Mouse (Mus musculus) embryonic stem cell, embryonic (primary cell): ENCODE results near the gene Thsd4.

Experiments
- CTCF ChIA-PET, 4 experiments: fragments of 300-600 bp in 2 of 4; fragments of 350-600 bp in 2 of 4; sonication (Branson Sonifier 250); formaldehyde crosslinking; loops; one replicate each; lab custom pipeline; 2022; ENCODE audit warnings: inconsistent platforms in 2 of 4; lab: Charles Lee
- POLR2A ChIA-PET, 4 experiments: fragments of 300-600 bp in 2 of 4; fragments of 350-600 bp in 2 of 4; sonication (Branson Sonifier 250); formaldehyde crosslinking; loops; one replicate each; lab custom pipeline; 2022; ENCODE audit warnings: antibody characterized with exemption in 4 of 4, inconsistent platforms in 1 of 4; lab: Charles Lee

The Thsd4 gene

GRCm38 (mm10) chr9:60082107-60082581 is 439.7 kb downstream of the Thsd4 start:
- POLR2A ChIA-PET: interaction anchor here in 1 of 4 experiments (1.1 to 1.4 kb wide), 2 partner anchors 10 to 57 kb away, joined by 3 to 5 read pairs; no protein-coding TSS in a partner anchor

GRCm38 (mm10) chr9:60077761-60078160 is 444.1 kb downstream of the Thsd4 start:
- POLR2A ChIA-PET: interaction anchor here in 1 of 4 experiments (0.6 kb wide), 2 partner anchors 85 to 648 kb away, joined by 3 to 10 read pairs; no protein-coding TSS in a partner anchor
- CTCF ChIA-PET: interaction anchor here in 1 of 4 experiments (0.5 to 2.1 kb wide), 2 partner anchors 11 to 1957 kb away, joined by 3 to 6 read pairs; no protein-coding TSS in a partner anchor

More at GRCm38 (mm10) chr9:60082107-60082581, 439.7 kb downstream of the Thsd4 start:
- CTCF ChIA-PET: interaction anchor here (0.5 to 1.0 kb wide), 5 partner anchors 18 to 466 kb away, joined by 3 to 12 read pairs (median 4); no protein-coding TSS in a partner anchor

GRCm38 (mm10) chr9:60076396-60076795 is 445.4 kb downstream of the Thsd4 start:
- CTCF ChIA-PET: interaction anchor here in 3 of 4 experiments (0.7 to 2.1 kb wide), 4 partner anchors 12 to 200 kb away, joined by 3 to 6 read pairs (median 4); no protein-coding TSS in a partner anchor
- POLR2A ChIA-PET: interaction anchor here in 1 of 4 experiments (0.8 to 1.3 kb wide), 3 partner anchors 18 to 110 kb away, joined by 3 read pairs; no protein-coding TSS in a partner anchor

- ChIA-PET POLR2A (interaction anchor here in 1 of 4 experiments (0.9 kb wide), 1 partner anchor 12 kb away, joined by 3 read pairs; no protein-coding TSS in a partner anchor), CTCF (interaction anchor here in 3 of 4 experiments (0.5 to 1.1 kb wide), 5 partner anchors 16 to 79 kb away, joined by 3 to 9 read pairs (median 4); no protein-coding TSS in a partner anchor)
These were observed 450.1 kb downstream of the Thsd4 start for GRCm38 (mm10) chr9:60071620-60072263.

DNA sequence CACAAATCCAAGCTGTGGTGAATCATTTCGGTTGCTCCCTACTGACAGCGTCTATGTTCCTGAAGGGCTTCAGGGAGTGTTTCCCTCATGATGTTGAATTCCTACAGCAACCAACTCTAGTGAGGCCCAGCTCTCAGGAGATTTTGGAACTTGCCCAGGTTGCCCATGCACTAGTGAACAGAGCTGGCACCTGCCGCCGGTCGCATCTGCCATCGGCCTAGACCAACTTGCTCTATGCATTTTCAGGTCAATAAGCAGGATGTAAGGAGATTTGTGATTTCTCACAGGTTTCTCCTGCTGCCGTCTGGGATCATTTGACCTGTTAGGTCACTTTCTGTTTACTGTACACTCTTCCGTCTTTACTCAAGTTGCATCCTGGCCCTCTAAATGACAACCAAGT is 454.6 kb downstream of the Thsd4 start:
- POLR2A ChIA-PET: no interaction called here
- CTCF ChIA-PET: no interaction called here

GRCm38 (mm10) chr9:60065184-60065583 is 456.7 kb downstream of the Thsd4 start:
- CTCF ChIA-PET: no interaction called here

DNA sequence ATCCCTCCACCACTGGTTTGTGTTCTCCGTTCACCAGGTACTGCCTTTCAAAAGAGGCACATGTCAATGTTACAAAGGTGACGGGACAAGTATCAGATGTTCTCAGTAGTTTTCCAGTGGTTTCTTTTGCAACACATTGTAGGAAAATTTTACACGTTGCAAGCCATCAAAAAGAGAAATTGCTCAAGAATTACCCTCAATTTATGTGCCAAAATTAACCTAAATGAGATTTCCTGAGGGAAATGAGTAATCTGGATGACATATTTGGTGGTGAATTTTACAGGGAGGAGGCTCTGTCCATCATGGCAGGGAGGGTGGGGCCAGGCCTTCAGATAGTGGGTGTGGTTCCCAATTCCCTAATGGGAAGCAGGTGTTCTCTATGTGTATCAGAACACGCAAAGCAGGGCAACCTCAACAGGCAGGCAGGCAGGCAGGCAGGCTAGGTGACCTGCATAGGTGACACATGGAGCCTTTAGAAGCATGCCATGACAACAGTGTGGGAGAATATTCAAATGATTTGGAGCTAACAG is 458.6 kb downstream of the Thsd4 start:
- POLR2A ChIA-PET: no interaction called here
- CTCF ChIA-PET: no interaction called here

More at GRCm38 (mm10) chr9:60065184-60065583, 456.7 kb downstream of the Thsd4 start:
- POLR2A ChIA-PET: no interaction called here

- ChIA-PET POLR2A (interaction anchor here in 1 of 4 experiments (0.6 kb wide), 1 partner anchor 17 kb away, joined by 3 read pairs; no protein-coding TSS in a partner anchor), CTCF (no interaction called here)
These were observed 465.7 kb downstream of the Thsd4 start for GRCm38 (mm10) chr9:60056131-60056530.

DNA sequence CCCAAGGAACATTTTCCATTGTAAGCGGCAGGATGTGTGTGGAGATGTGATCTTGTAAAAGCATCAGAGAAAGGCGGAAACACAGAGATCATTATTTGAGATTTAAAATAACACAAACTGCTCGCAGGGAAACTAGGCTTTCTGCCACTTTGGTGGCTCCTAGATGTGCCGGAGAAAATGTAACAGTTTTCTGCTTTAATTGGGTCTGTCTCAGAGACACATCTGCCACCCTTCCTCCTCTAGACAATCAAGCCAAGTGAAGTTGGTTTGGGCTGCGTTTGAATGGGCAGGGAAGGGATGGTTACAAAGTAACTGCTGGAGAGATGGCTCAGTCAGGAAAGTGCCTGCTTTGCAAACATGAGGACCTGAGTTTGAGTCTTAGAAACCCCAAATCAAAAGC is 466.9 kb downstream of the Thsd4 start:
- POLR2A ChIA-PET: interaction anchor here in 1 of 4 experiments (0.7 kb wide), 1 partner anchor 63 kb away, joined by 9 read pairs; no protein-coding TSS in a partner anchor
- CTCF ChIA-PET: interaction anchor here in 2 of 4 experiments (0.6 to 1.5 kb wide), 3 partner anchors 15 to 84 kb away, joined by 3 read pairs; no protein-coding TSS in a partner anchor

- CTCF ChIA-PET: interaction anchor here (0.6 to 2.3 kb wide), 17 partner anchors 9 to 404 kb away, joined by 3 to 19 read pairs (median 4); no protein-coding TSS in a partner anchor
- POLR2A ChIA-PET: interaction anchor here in 1 of 4 experiments (0.5 kb wide), 1 partner anchor 246 kb away, joined by 3 read pairs; no protein-coding TSS in a partner anchor
These were observed 468.7 kb downstream of the Thsd4 start for GRCm38 (mm10) chr9:60053117-60053516.

DNA sequence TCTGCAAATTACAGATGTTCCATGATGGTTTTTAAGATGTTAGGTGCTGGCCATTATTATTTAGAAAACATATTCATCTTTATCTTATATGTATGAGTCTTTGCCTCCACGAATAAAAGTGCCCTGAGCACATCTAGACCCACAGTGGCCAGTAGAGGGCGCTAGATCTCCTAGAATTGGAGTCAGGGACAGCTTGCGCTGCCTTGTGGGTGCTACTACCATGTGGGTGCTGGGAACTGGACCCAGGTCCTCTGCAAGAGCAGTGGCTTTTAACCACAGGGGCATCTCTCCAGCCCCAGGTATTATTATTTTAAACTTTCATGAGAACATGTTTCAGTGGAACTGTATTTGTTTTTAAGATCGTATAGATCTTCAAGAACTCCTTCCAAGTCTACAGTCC is 469.4 kb downstream of the Thsd4 start:
- POLR2A ChIA-PET: interaction anchor here in 2 of 4 experiments (0.6 to 1.2 kb wide), 2 partner anchors 14 to 27 kb away, joined by 3 read pairs; no protein-coding TSS in a partner anchor

DNA sequence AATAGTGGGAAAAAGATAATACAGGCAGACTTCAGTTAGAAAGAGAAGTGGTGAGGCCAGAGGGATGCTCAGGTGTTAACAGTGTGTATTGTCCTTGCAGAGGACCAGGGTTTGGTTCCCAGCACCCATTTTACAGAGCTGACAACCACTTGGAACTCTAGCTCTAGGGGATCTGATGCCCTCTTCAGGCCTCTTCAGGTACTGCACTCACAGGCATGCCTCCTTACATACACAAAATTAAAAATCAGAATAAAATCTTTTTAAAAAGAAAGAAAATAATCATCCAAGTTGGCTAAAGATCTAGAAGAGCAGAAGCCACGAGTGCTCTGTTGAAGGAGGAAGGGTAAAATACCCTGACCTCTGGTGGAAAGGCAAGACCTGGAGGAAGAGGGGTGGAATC is 478.7 kb downstream of the Thsd4 start:
- ChIA-PET CTCF (interaction anchor here (0.6 to 2.6 kb wide), 5 partner anchors 9 to 74 kb away, joined by 3 to 19 read pairs (median 4); no protein-coding TSS in a partner anchor), POLR2A (no interaction called here)

More for the DNA sequence above, 469.4 kb downstream of the Thsd4 start:
- CTCF ChIA-PET: interaction anchor here (0.6 to 2.3 kb wide), 16 partner anchors 9 to 193 kb away, joined by 3 to 19 read pairs (median 4); no protein-coding TSS in a partner anchor

GRCm38 (mm10) chr9:60034883-60035282 is 487.0 kb downstream of the Thsd4 start:
- ChIA-PET POLR2A (interaction anchor here in 2 of 4 experiments (0.6 to 3.9 kb wide), 2 partner anchors 9 to 485 kb away, joined by 3 to 15 read pairs; no protein-coding TSS in a partner anchor), CTCF (no interaction called here)

DNA sequence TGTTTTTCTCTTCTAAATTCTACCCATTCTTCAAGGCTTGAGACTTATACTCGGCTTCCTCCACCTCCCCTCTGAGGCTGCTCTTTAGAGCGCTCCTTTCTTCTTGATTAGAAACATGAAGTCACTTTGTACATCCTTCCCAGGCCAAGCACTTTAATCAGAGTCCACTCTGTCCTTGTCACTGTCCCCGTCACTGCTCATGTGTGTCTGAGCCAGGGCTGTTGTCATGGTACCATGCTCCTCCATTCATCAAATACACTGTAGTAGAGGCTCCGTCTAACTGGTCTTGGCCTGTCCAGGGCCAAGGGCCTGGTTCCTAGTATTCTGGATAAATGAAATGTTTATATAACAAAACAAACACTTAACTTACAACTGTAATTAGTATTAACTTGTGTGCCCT is 494.6 kb downstream of the Thsd4 start:
- CTCF ChIA-PET: no interaction called here

GRCm38 (mm10) chr9:60026795-60027194 is 495.1 kb downstream of the Thsd4 start:
- CTCF ChIA-PET: interaction anchor here in 1 of 4 experiments (0.7 to 1.1 kb wide), 2 partner anchors 61 to 103 kb away, joined by 3 read pairs; no protein-coding TSS in a partner anchor

More for the DNA sequence above, 494.6 kb downstream of the Thsd4 start:
- POLR2A ChIA-PET: interaction anchor here in 1 of 4 experiments (3.1 kb wide), 1 partner anchor 9 kb away, joined by 15 read pairs; no protein-coding TSS in a partner anchor

DNA sequence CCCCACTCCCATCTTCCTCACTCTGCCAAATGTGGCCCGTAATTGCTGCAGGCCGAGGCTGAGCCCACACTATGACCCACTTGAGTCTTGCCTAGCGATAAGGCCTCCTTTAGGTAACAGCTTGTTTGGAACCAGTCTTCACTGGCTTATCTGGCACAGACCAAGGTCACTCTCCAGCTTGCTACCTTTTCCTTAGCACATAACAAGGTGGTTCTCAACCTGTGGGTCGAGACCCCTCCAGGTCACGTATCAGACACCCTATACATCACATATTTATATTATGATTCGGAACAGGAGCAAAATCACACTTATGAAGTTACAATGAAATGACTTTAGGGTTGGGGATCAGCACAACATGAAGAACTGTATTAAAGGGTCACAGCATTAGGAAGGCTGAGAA is 495.9 kb downstream of the Thsd4 start:
- ChIA-PET CTCF (interaction anchor here in 2 of 4 experiments (0.7 to 1.1 kb wide), 3 partner anchors 62 to 104 kb away, joined by 3 read pairs; no protein-coding TSS in a partner anchor), POLR2A (interaction anchor here in 3 of 4 experiments (0.5 to 3.1 kb wide), 9 partner anchors 11 to 669 kb away, joined by 3 to 15 read pairs (median 3); no protein-coding TSS in a partner anchor)

More at GRCm38 (mm10) chr9:60026795-60027194, 495.1 kb downstream of the Thsd4 start:
- POLR2A ChIA-PET: interaction anchor here in 1 of 4 experiments (0.9 to 3.1 kb wide), 2 partner anchors 10 to 13 kb away, joined by 3 to 15 read pairs; no protein-coding TSS in a partner anchor

- CTCF ChIA-PET: interaction anchor here in 1 of 4 experiments (0.6 kb wide), 1 partner anchor 34 kb away, joined by 3 read pairs; no protein-coding TSS in a partner anchor
These were observed 496.9 kb downstream of the Thsd4 start for GRCm38 (mm10) chr9:60024971-60025370.

GRCm38 (mm10) chr9:60024545-60024944 is 497.3 kb downstream of the Thsd4 start:
- ChIA-PET CTCF (no interaction called here), POLR2A (interaction anchor here in 3 of 4 experiments (0.7 to 3.1 kb wide), 6 partner anchors 12 to 368 kb away, joined by 3 to 15 read pairs (median 3); partner anchors contain the start of gene Pkm (in 1 of the 3))

More at GRCm38 (mm10) chr9:60024971-60025370, 496.9 kb downstream of the Thsd4 start:
- POLR2A ChIA-PET: interaction anchor here (0.6 to 3.1 kb wide), 11 partner anchors 12 to 752 kb away, joined by 3 to 15 read pairs (median 3); partner anchors contain the start of gene Pkm (in 1 of the 4)
